Mouse (Mus musculus): Measurements from ENCODE around the gene Taf10. TPM values are rescaled to one million over a fixed set of nuclear protein-coding genes. Genes with fewer than 3 reads are reported as not detected.

Taf10 gene
- polyA plus RNA-seq, 1 experiment, result 282 TPM

DNA sequence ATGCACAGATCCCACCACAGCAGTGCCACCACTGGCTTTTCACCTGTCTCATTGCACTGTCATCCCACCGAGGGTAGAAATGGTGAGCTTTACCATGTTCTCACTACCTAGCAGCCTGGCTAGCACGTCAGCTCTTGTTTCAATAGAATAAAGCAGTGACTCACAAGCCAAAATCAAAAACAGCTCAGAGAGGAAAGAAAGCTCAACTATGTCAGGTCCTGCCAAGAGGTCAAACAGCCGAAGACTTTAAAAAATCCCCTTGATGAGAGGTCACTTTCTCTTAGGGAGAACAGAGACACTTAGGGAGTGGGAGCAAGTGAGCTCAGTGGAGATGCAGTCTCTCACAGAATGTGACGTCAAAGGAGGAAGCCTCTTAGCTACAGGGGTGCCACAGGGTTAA is 39.7 kb upstream of the Taf10 start:
- no peak for DNase-seq (ENCODE audit: low read depth in 1 of 2, low spot score in 2 of 2)
- Histone ChIP-seq H3K4me1 (ENCODE audit: control insufficient read depth, insufficient read depth, insufficient read length) (peaks cover 6% of the 10 kb centered on the region), H3K4me3 (ENCODE audit: extremely low read depth, insufficient read depth, insufficient read length) (no peak overlapping the region), H3K27ac (ENCODE audit: insufficient read depth, low read length) (no peak overlapping the region), H3K27me3 (ENCODE audit: control insufficient read depth, insufficient read depth, low read length) (peaks cover 16% of the 10 kb centered on the region), H3K36me3 (ENCODE audit: control insufficient read depth, insufficient read depth, low read length) (no peaks in the 10 kb centered on the region)
- WGBS, result 62% methylated on average over 4 of the region's 4 CpGs
- TF ChIP-seq CTCF (IDR thresholded peaks at IDR 0.05; ENCODE audit: extremely low read depth, insufficient read depth, insufficient read length, insufficient replicate concordance) (no peak), POLR2A (IDR thresholded peaks at IDR 0.05; ENCODE audit: low read depth, low read length) (no peak)

- Histone ChIP-seq H3K4me1 (ENCODE audit: control insufficient read depth, insufficient read depth, insufficient read length) (peaks cover 15% of the 10 kb centered on the region; the same call in 1 of the 2 replicates), H3K36me3 (ENCODE audit: control insufficient read depth, insufficient read depth, low read length) (no peaks in the 10 kb centered on the region), H3K4me3 (ENCODE audit: extremely low read depth, insufficient read depth, insufficient read length) (no peak overlapping the region), H3K27ac (ENCODE audit: insufficient read depth, low read length) (peak overlapping the region; percentile 35), H3K27me3 (ENCODE audit: control insufficient read depth, insufficient read depth, low read length) (no peaks in the 10 kb centered on the region)
- peak; percentile 8 to 35 for DNase-seq (ENCODE audit: low read depth in 1 of 2, low spot score in 2 of 2)
- no peak for TF ChIP-seq CTCF (IDR thresholded peaks at IDR 0.05; ENCODE audit: extremely low read depth, insufficient read depth, insufficient read length, insufficient replicate concordance)
- no peak for TF ChIP-seq POLR2A (IDR thresholded peaks at IDR 0.05; ENCODE audit: low read depth, low read length)
- 30% methylated on average over 4 of the region's 4 CpGs for WGBS
Measured at GRCm38 (mm10) chr7:105778553-105779265, 34.5 kb upstream of the Taf10 start.

GRCm38 (mm10) chr7:105777797-105778552 is 33.8 kb upstream of the Taf10 start:
- TF ChIP-seq CTCF (IDR thresholded peaks at IDR 0.05; ENCODE audit: extremely low read depth, insufficient read depth, insufficient read length, insufficient replicate concordance), result no peak
- no peak for TF ChIP-seq POLR2A (IDR thresholded peaks at IDR 0.05; ENCODE audit: low read depth, low read length)
- no peak overlapping the region for H3K4me3 ChIP-seq (ENCODE audit: extremely low read depth, insufficient read depth, insufficient read length)

GRCm38 (mm10) chr7:105777316-105777715 is 33.2 kb upstream of the Taf10 start:
- 84% methylated on average over 1 of the region's 1 CpGs for WGBS
- H3K4me3 ChIP-seq (ENCODE audit: extremely low read depth, insufficient read depth, insufficient read length), result no peak overlapping the region
- no peak for DNase-seq (ENCODE audit: low read depth in 1 of 2, low spot score in 2 of 2)
- no peak overlapping the region for H3K27ac ChIP-seq (ENCODE audit: insufficient read depth, low read length)
- H3K36me3 ChIP-seq (ENCODE audit: control insufficient read depth, insufficient read depth, low read length), result no peaks in the 10 kb centered on the region
- TF ChIP-seq CTCF (IDR thresholded peaks at IDR 0.05; ENCODE audit: extremely low read depth, insufficient read depth, insufficient read length, insufficient replicate concordance), result no peak
- no peak for TF ChIP-seq POLR2A (IDR thresholded peaks at IDR 0.05; ENCODE audit: low read depth, low read length)
- H3K4me1 ChIP-seq (ENCODE audit: control insufficient read depth, insufficient read depth, insufficient read length), result peaks cover 15% of the 10 kb centered on the region; the same call in 1 of the 2 replicates
- no peaks in the 10 kb centered on the region for H3K27me3 ChIP-seq (ENCODE audit: control insufficient read depth, insufficient read depth, low read length)

More at GRCm38 (mm10) chr7:105777797-105778552, 33.8 kb upstream of the Taf10 start:
- Histone ChIP-seq H3K36me3 (ENCODE audit: control insufficient read depth, insufficient read depth, low read length) (no peaks in the 10 kb centered on the region), H3K27ac (ENCODE audit: insufficient read depth, low read length) (0 out of 2 replicates have a peak overlapping the region, but pooled peaks have one; percentile 25), H3K27me3 (ENCODE audit: control insufficient read depth, insufficient read depth, low read length) (no peaks in the 10 kb centered on the region), H3K4me1 (ENCODE audit: control insufficient read depth, insufficient read depth, insufficient read length) (peaks cover 15% of the 10 kb centered on the region; the same call in 1 of the 2 replicates)
- DNase-seq (ENCODE audit: low read depth in 1 of 2, low spot score in 2 of 2), result no peak
- WGBS, result 20% methylated on average over 13 of the region's 13 CpGs

- Histone ChIP-seq H3K27ac (ENCODE audit: insufficient read depth, low read length) (no peak overlapping the region), H3K4me3 (ENCODE audit: extremely low read depth, insufficient read depth, insufficient read length) (no peak overlapping the region), H3K36me3 (ENCODE audit: control insufficient read depth, insufficient read depth, low read length) (no peaks in the 10 kb centered on the region), H3K27me3 (ENCODE audit: control insufficient read depth, insufficient read depth, low read length) (no peaks in the 10 kb centered on the region), H3K4me1 (ENCODE audit: control insufficient read depth, insufficient read depth, insufficient read length) (peaks cover 15% of the 10 kb centered on the region; the same call in 1 of the 2 replicates)
- TF ChIP-seq POLR2A (IDR thresholded peaks at IDR 0.05; ENCODE audit: low read depth, low read length) (no peak), CTCF (IDR thresholded peaks at IDR 0.05; ENCODE audit: extremely low read depth, insufficient read depth, insufficient read length, insufficient replicate concordance) (no peak)
- DNase-seq (ENCODE audit: low read depth in 1 of 2, low spot score in 2 of 2), result no peak
- WGBS, result 89% methylated on average over 2 of the region's 2 CpGs
Measured at GRCm38 (mm10) chr7:105776026-105776425, 31.9 kb upstream of the Taf10 start.

DNA sequence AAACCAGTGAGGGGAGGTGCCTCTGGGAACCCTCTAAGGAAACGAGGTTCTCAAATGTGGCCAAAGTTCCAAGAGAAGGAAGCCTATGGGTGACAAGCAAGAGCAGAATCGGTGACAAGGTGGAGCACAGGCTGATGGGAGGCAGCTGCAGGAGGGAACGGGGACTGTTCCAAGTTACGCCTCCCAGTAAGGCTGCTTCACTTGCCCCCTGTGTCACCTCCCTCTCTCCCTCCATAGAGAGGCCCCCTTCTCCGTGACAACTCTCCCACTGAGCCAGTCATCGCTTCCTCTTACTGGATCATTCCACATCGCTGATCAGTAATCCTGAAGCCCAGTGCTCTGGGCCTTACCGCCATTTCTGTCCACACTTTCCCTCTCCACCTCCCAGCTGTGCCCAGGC is 30.5 kb upstream of the Taf10 start:
- Histone ChIP-seq H3K4me3 (ENCODE audit: extremely low read depth, insufficient read depth, insufficient read length) (no peak overlapping the region), H3K27me3 (ENCODE audit: control insufficient read depth, insufficient read depth, low read length) (no peaks in the 10 kb centered on the region), H3K27ac (ENCODE audit: insufficient read depth, low read length) (no peak overlapping the region), H3K36me3 (ENCODE audit: control insufficient read depth, insufficient read depth, low read length) (no peaks in the 10 kb centered on the region), H3K4me1 (ENCODE audit: control insufficient read depth, insufficient read depth, insufficient read length) (peaks cover 15% of the 10 kb centered on the region; the same call in 1 of the 2 replicates)
- DNase-seq (ENCODE audit: low read depth in 1 of 2, low spot score in 2 of 2), result no peak
- TF ChIP-seq CTCF (IDR thresholded peaks at IDR 0.05; ENCODE audit: extremely low read depth, insufficient read depth, insufficient read length, insufficient replicate concordance) (no peak), POLR2A (IDR thresholded peaks at IDR 0.05; ENCODE audit: low read depth, low read length) (no peak)
- 83% methylated on average over 8 of the region's 8 CpGs for WGBS
